Mouse (Mus musculus) lung, postnatal 0 days (tissue): ENCODE measurements at regions not wholly inside any gene's neighbourhood (a gene's known extent, or its start where the extent isn't known, plus 50 kb on each side); places are given as distances from the start of the nearest gene placed in this dataset.

Experiments
- ATAC-seq: fragments of 200-750 bp; cut with Nextera tagmentation; 2 replicates; pipeline ENCODE4 v1.8.0; 2017; ENCODE audit warnings: moderate library complexity
- DNase-seq: peaks from one replicate; pipeline ENCODE4 v3.0.0-alpha.2; 2016; ENCODE audit warnings: low spot score
- H3K27ac ChIP-seq: fragments of 300-500 bp; sonication (generic); 2 replicates; pipeline ENCODE4 v1.5.1; 2014; ENCODE audit warnings: antibody characterized with exemption, mild to moderate bottlenecking, low read length, mixed read lengths
- H3K27me3 ChIP-seq: fragments of 300-500 bp; sonication (generic); replicated peaks from 2 replicates; pipeline ENCODE4 v1.6.1; 2014; ENCODE audit warnings: low read length, mixed read lengths; ENCODE audit not compliant: insufficient read depth
- H3K36me3 ChIP-seq: fragments of 300-500 bp; sonication (generic); 2 replicates; pipeline ENCODE4 v1.6.1; 2014; ENCODE audit warnings: low read length, mixed read lengths; ENCODE audit not compliant: insufficient read depth
- H3K4me1 ChIP-seq: fragments of 300-500 bp; sonication (generic); 2 replicates; pipeline ENCODE4 v1.6.1; 2014; ENCODE audit warnings: antibody characterized with exemption, low read depth, low read length, mixed read lengths; ENCODE audit not compliant: insufficient read depth
- H3K4me2 ChIP-seq: fragments of 300-500 bp; sonication (generic); replicated peaks from 2 replicates; pipeline ENCODE4 v1.6.1; 2014; ENCODE audit warnings: low read depth, mild to moderate bottlenecking, low read length, moderate library complexity, mixed read lengths
- H3K4me3 ChIP-seq: fragments of 300-500 bp; sonication (generic); 2 replicates; pipeline ENCODE4 v1.5.1; 2014; ENCODE audit warnings: low read depth, low read length
- H3K9ac ChIP-seq: fragments of 300-500 bp; sonication (generic); replicated peaks from 2 replicates; pipeline ENCODE4 v1.6.1; 2014; ENCODE audit warnings: low read depth, mild to moderate bottlenecking
- H3K9me3 ChIP-seq: fragments of 300-500 bp; sonication (generic); 2 replicates; pipeline ENCODE4 v1.6.1; 2016; ENCODE audit warnings: low read length, mixed read lengths
- CTCF ChIP-seq: IDR thresholded peaks from 2 replicates; pipeline ENCODE4 v1.5.1; 2016; ENCODE audit warnings: antibody characterized with exemption, mild to moderate bottlenecking
- EP300 ChIP-seq: IDR thresholded peaks from 2 replicates; pipeline ENCODE4 v1.6.1; 2016; ENCODE audit warnings: antibody characterized with exemption, mild to moderate bottlenecking, control low read depth
- WGBS: fragments of 180-500 bp; shearing (Covaris S2); extraction: QIAGEN DNeasy Blood & Tissue Kit; methylation state at CpG from one replicate; pipeline ENCODE4 v1.1.7; 2014; 5-methylcytosine and 5-hydroxymethylcytosine counted together

DNA sequence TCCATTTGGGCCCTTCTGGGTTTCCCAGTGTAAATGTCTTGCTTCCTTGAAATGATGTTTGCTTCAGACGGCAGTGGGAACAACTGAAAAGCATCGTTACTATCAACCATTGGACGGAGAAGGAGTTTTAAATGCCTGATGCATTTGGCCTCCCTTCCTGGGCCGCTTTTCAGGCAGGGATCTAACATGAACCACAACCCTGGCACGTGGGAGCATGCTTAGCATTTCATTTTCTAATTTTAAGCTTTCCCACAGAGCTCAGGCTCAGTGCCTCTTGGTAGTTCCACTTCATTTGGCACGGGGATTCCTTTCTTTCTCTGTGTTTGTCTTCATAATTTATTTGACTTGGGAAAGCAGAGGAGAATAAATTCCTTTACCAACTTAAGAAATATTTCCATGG lies 406.6 kb upstream of the Nbea start:
- Histone ChIP-seq H3K36me3 (no peaks in the 10 kb centered on the region), H3K9me3 (no peaks in the 10 kb centered on the region), H3K4me2 (no peak overlapping the region), H3K27me3 (no peaks in the 10 kb centered on the region), H3K4me1 (no peaks in the 10 kb centered on the region), H3K27ac (no peak overlapping the region), H3K9ac (no peak overlapping the region), H3K4me3 (no peak overlapping the region)
- no peak for ATAC-seq
- DNase-seq = no peak
- no peak for TF ChIP-seq EP300
- 67% methylated on average over 6 of the region's 6 CpGs for WGBS

DNA sequence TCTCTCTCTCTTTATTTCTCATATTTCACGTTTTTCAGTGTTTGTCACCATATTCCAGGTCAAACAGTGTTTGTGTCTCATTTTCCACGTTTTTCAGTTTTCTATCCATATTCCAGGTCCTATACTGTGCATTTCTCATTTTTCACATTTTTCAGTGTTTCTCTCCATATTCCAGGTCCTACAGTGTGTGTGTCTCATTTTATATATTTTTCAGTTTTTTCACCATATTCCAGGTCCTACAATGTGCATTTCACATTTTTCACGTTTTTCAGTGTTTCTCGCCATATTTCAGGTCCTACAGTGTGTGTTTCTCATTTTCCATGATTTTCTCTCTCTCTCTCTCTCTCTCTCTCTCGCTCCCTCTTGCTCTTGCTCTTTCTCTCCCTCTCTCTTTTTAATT lies 391.9 kb upstream of the Nbea start:
- H3K27me3 ChIP-seq = no peaks in the 10 kb centered on the region
- no peaks in the 10 kb centered on the region for H3K4me1 ChIP-seq
- H3K27ac ChIP-seq = no peak overlapping the region
- peak; percentile 16 for DNase-seq
- no peak overlapping the region for H3K9ac ChIP-seq
- peaks cover 4% of the 10 kb centered on the region; the same call in 1 of the 2 replicates for H3K9me3 ChIP-seq
- TF ChIP-seq EP300 (no peak), CTCF (no peak)
- no peak overlapping the region for H3K4me2 ChIP-seq
- no peaks in the 10 kb centered on the region for H3K36me3 ChIP-seq
- H3K4me3 ChIP-seq = no peak overlapping the region
- WGBS = 56% methylated on average over 5 of the region's 5 CpGs
- no peak; the same call in 1 of the 2 replicates for ATAC-seq

DNA sequence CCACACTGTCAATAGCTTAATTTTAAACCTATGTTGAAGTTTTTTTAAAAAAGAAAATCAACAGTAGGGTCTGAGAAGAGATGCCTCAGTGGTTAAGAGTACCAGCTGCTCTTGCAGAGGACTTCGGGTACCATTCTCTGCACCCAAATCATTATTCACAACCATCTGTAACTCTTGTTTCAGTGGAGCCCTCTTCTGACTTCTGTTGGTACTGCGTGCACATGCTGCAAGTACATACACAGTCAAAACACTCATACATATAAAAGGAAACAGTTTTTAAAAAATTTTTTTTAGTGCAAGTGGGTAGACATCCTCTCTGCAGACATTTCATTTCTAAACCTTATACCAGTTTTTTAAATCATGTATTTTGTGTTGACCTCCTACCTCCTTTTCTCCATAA lies 352.7 kb upstream of the Nbea start:
- Histone ChIP-seq H3K27me3 (no peaks in the 10 kb centered on the region), H3K27ac (no peak overlapping the region), H3K4me1 (no peaks in the 10 kb centered on the region), H3K9me3 (no peaks in the 10 kb centered on the region), H3K4me2 (no peak overlapping the region), H3K9ac (no peak overlapping the region), H3K4me3 (no peak overlapping the region), H3K36me3 (no peaks in the 10 kb centered on the region)
- 0 out of 2 replicates have a peak, but pooled peaks have one; percentile 11 for TF ChIP-seq CTCF
- TF ChIP-seq EP300 = no peak
- no peak for ATAC-seq
- WGBS = 79% methylated on average over 2 of the region's 2 CpGs
- DNase-seq = no peak

DNA sequence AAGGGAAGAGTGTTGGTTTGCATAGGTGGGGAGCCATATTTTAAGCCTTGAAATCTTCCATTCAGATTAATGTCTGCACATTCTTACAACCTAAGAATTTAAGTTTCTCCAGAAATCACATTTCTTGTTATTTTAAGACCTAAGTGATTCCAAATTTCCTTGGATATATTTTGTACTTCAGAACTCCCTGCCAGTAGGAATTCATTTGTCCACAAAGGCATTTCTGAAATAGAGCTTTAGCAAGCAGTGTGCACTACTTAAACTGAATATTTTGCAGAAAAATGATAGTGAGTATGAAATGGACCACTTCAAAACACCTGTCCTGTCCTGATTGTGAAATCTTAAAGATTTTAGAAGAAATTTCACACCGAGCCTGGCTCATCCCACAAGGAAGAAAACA lies 320.9 kb upstream of the Nbea start:
- no peak for DNase-seq
- Histone ChIP-seq H3K36me3 (no peaks in the 10 kb centered on the region), H3K9me3 (no peaks in the 10 kb centered on the region), H3K27me3 (no peaks in the 10 kb centered on the region), H3K4me3 (no peak overlapping the region), H3K4me1 (no peaks in the 10 kb centered on the region), H3K27ac (no peak overlapping the region), H3K4me2 (no peak overlapping the region), H3K9ac (no peak overlapping the region)
- TF ChIP-seq EP300 (no peak), CTCF (no peak)
- 82% methylated on average over 1 of the region's 1 CpGs for WGBS
- ATAC-seq = no peak

DNA sequence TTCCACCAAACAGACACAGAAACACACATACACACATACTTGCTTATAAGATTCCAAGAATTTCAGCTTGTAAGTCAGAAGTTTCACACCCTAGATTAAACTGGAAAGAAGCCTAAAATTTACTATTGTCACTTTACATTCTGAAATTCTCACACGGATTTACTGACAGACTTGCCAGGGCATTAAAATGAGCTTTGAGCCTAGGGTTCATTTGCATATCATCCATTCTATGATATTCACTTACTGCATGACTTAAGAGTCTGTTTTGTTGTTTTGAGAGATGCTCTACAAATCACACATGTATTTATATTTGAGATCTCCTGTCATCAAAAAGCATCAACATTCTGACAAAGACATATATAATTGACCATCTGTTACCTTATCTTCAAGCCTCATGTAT lies 315.8 kb upstream of the Nbea start:
- ATAC-seq = no peak

DNA sequence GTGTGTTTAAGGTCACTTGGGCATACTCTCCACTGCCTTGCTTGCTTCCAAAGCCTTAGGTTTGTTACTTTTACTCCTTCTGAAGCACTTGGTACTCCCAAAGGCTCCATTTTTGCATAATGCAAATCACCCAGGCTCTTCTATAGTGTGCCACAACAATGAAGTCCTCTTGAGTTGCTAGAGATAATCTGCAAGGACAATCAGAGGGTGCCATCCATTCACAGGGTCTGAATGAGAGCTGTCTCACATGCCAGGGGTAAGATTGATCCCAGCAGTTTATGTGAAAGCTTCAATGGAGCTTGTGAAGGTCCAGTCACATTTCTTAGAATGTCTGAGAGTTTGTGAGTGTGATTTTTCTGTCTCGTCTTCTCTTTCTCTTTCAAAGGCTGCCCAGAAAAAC lies 310.4 kb upstream of the Nbea start:
- DNase-seq (no peak), ATAC-seq (no peak)
- WGBS = 56% methylated on average over 1 of the region's 1 CpGs
- Histone ChIP-seq H3K9me3 (no peaks in the 10 kb centered on the region), H3K4me3 (no peak overlapping the region), H3K36me3 (no peaks in the 10 kb centered on the region), H3K4me1 (no peaks in the 10 kb centered on the region), H3K9ac (no peak overlapping the region), H3K4me2 (no peak overlapping the region), H3K27ac (no peak overlapping the region), H3K27me3 (no peaks in the 10 kb centered on the region)
- no peak for TF ChIP-seq CTCF
- no peak for TF ChIP-seq EP300

More for the DNA sequence above, 315.8 kb upstream of the Nbea start:
- DNase-seq = no peak
- TF ChIP-seq EP300 = no peak
- TF ChIP-seq CTCF = no peak
- Histone ChIP-seq H3K4me2 (no peak overlapping the region), H3K9ac (no peak overlapping the region), H3K36me3 (no peaks in the 10 kb centered on the region), H3K27ac (no peak overlapping the region), H3K4me3 (no peak overlapping the region), H3K4me1 (no peaks in the 10 kb centered on the region), H3K27me3 (no peaks in the 10 kb centered on the region), H3K9me3 (no peaks in the 10 kb centered on the region)
- 53% methylated on average over 1 of the region's 1 CpGs for WGBS

DNA sequence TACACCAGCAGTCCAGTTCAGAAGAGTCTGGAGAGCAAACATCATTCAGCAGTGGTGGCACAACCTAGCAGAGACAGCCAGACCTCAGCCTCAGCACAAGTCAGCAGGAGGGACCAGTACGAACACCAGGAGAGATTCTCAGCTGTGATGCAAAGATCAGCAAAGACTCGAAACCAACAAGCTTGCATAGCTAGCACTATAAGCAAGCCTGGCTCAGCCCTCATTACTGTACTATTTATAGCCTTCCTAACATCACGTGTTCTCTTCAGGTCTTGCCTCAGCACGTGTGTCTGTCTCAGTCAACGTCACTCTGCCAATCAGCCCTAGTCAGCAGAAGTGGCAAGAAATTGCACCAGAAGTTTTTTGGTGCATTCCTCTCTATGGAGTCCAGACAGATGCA lies 305.7 kb upstream of the Nbea start:
- Histone ChIP-seq H3K27ac (no peak overlapping the region), H3K4me2 (no peak overlapping the region)
- WGBS = 61% methylated on average over 5 of the region's 5 CpGs

More for the DNA sequence above, 305.7 kb upstream of the Nbea start:
- Histone ChIP-seq H3K4me1 (no peaks in the 10 kb centered on the region), H3K27me3 (no peaks in the 10 kb centered on the region), H3K9me3 (no peaks in the 10 kb centered on the region), H3K4me3 (no peak overlapping the region), H3K9ac (no peak overlapping the region), H3K36me3 (no peaks in the 10 kb centered on the region)
- DNase-seq = no peak
- TF ChIP-seq EP300 (no peak), CTCF (no peak)
- ATAC-seq = no peak
